Mouse (Mus musculus) brain, embryonic 14.5 days (tissue): Measurements from ENCODE around the gene Ric3.

Experiments used
- CTCF ChIP-seq: fragments of 200-500 bp; IDR thresholded peaks from 2 replicates; pipeline ENCODE4 v1.5.1; 2012; ENCODE audit warnings: inconsistent platforms, mild to moderate bottlenecking, moderate library complexity, borderline replicate concordance; ENCODE audit not compliant: insufficient read depth, insufficient read length; ENCODE audit errors: extremely low read depth
- POLR2A ChIP-seq: fragments of 200-500 bp; IDR thresholded peaks from 2 replicates; pipeline ENCODE4 v1.6.1; 2012; ENCODE audit warnings: mild to moderate bottlenecking, inconsistent platforms, borderline replicate concordance; ENCODE audit not compliant: poor library complexity, insufficient read depth, insufficient read length, severe bottlenecking; ENCODE audit errors: extremely low read depth

DNA sequence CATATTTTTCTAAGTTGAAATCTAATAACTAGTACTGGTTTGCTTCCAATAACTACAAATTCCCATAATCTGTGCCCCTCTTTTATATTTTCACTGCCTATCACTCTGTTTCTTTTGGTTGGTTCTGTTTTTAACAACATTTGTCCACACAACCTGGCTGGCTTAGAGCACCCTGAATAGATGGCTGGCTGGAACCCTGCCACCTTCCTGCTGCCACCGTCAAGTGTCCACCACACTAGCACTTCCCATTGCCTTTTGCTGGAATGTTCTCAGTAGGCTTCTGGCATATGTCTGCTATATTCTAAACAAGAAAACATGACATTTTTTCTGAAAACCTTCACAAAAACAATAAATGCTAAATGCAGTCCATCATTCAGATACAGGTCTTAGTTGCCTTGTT is 32.3 kb downstream of the Ric3 start:
- TF ChIP-seq POLR2A (no peak), CTCF (no peak)
